ENCODE assay signal across 18 mouse cellular contexts in the genomic region with DNA sequence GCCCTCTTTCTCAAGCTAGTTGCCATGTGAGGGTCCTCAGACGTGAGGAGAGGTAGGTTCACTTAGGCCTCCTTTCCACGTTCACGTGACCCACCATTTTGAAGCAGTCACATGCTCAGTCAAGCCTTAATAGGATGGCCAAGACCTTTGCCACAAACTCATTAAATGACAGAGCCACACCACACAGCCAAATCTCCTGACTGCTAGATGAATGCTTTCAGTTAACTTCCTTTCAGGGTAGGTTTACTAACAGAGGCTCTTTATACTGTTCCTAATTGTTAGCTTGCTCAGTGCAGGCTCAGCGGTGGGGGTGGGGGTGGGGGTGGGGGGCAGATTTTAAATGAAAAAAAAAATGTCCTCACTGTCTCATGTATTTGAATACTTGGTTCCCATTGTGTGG.
DNase-seq lines count a peak whose midpoint lies in the region; ATAC-seq and TF ChIP-seq lines count a peak whose summit lies in the region.
"Had no signal": no experiment of that assay in that cellular context is flagged by ENCODE, and none has a peak within 500 bp of the region (broad histone marks: within the 10 kb centered on the region; RNA-seq: fewer than 3 reads in every experiment).

No protein-coding gene starts in this region.

- no peak overlapping the region for H3K9ac ChIP-seq in hindbrain, embryonic 12.5 days
- H3K9ac ChIP-seq in midbrain, embryonic 12.5 days (replicated peaks), result no peak overlapping the region
- no peak overlapping the region for H3K9ac ChIP-seq in midbrain, embryonic 14.5 days (replicated peaks; ENCODE audit: low read length)
- H3K9ac ChIP-seq in forebrain, embryonic 13.5 days, result no peak overlapping the region
- no peak overlapping the region for H3K9ac ChIP-seq in forebrain, postnatal 0 days
- H3K9ac ChIP-seq: embryonic facial prominence, embryonic 12.5 days; heart, embryonic 12.5 days; hindbrain, embryonic 13.5 days had no signal

- no peak for DNase-seq in hindbrain, embryonic 10.5 days (ENCODE audit: low spot score)
- DNase-seq in midbrain, embryonic 14.5 days, result no peak
- no peak for DNase-seq in forebrain, postnatal 0 days
- no peak for DNase-seq in gastrocnemius, postnatal 36 days
- no peak for DNase-seq in right cerebral cortex, postnatal 36 days (ENCODE audit: low spot score in 2 of 2)
- DNase-seq: adrenal gland, postnatal 10 days; cerebellum, adult 11-12 months; cerebellum, adult 9-10 months; cerebellum, postnatal 25 days; kidney, adult 11 months had no signal

- no peak for TF ChIP-seq CTCF in forebrain, postnatal 0 days (IDR thresholded peaks at IDR 0.05; ENCODE audit: low read depth)

- no peaks in the 10 kb centered on the region for H3K9me3 ChIP-seq in hindbrain, embryonic 12.5 days (replicated peaks)
- H3K9me3 ChIP-seq in hindbrain, embryonic 10.5 days, result no peaks in the 10 kb centered on the region
- no peaks in the 10 kb centered on the region for H3K9me3 ChIP-seq in midbrain, embryonic 12.5 days
- no peaks in the 10 kb centered on the region for H3K9me3 ChIP-seq in midbrain, embryonic 14.5 days (ENCODE audit: control insufficient read depth, low read length)
- no peaks in the 10 kb centered on the region; the same call in 1 of the 2 replicates for H3K9me3 ChIP-seq in forebrain, embryonic 13.5 days (replicated peaks)
- H3K9me3 ChIP-seq in forebrain, postnatal 0 days (ENCODE audit: low read length), result no peaks in the 10 kb centered on the region
- H3K9me3 ChIP-seq: embryonic facial prominence, embryonic 12.5 days; heart, embryonic 12.5 days; hindbrain, embryonic 13.5 days had no signal

- WGBS in hindbrain, embryonic 12.5 days, result 61% methylated on average over 4 of the region's 4 CpGs
- 50% methylated on average over 4 of the region's 4 CpGs for WGBS in hindbrain, embryonic 10.5 days
- 62% methylated on average over 4 of the region's 4 CpGs for WGBS in midbrain, embryonic 12.5 days
- 54% methylated on average over 4 of the region's 4 CpGs for WGBS in midbrain, embryonic 14.5 days
- WGBS in forebrain, embryonic 13.5 days, result 23% methylated on average over 4 of the region's 4 CpGs
- WGBS in forebrain, postnatal 0 days, result 34% methylated on average over 4 of the region's 4 CpGs

- no peak overlapping the region for H3K27ac ChIP-seq in hindbrain, embryonic 12.5 days
- H3K27ac ChIP-seq in hindbrain, embryonic 10.5 days, result no peak overlapping the region
- H3K27ac ChIP-seq in midbrain, embryonic 12.5 days (replicated peaks), result no peak overlapping the region
- H3K27ac ChIP-seq in midbrain, embryonic 14.5 days (replicated peaks; ENCODE audit: low read depth, low read length), result no peak overlapping the region
- no peak overlapping the region for H3K27ac ChIP-seq in forebrain, embryonic 13.5 days
- H3K27ac ChIP-seq in forebrain, postnatal 0 days (ENCODE audit: low read depth, low read length), result no peak overlapping the region
- H3K27ac ChIP-seq: embryonic facial prominence, embryonic 12.5 days; hindbrain, embryonic 13.5 days had no signal

- H3K4me1 ChIP-seq in hindbrain, embryonic 12.5 days, result no peaks in the 10 kb centered on the region
- peaks cover 7% of the 10 kb centered on the region; the same call in 1 of the 2 replicates for H3K4me1 ChIP-seq in hindbrain, embryonic 10.5 days (replicated peaks)
- H3K4me1 ChIP-seq in midbrain, embryonic 12.5 days, result no peaks in the 10 kb centered on the region
- H3K4me1 ChIP-seq in midbrain, embryonic 14.5 days (ENCODE audit: control insufficient read depth, insufficient read depth, low read length), result no peaks in the 10 kb centered on the region
- peaks cover 3% of the 10 kb centered on the region; the same call in 1 of the 2 replicates for H3K4me1 ChIP-seq in forebrain, embryonic 13.5 days
- no peaks in the 10 kb centered on the region for H3K4me1 ChIP-seq in forebrain, postnatal 0 days (ENCODE audit: insufficient read depth)
- H3K4me1 ChIP-seq: embryonic facial prominence, embryonic 12.5 days; heart, embryonic 12.5 days had no signal

- H3K36me3 ChIP-seq in hindbrain, embryonic 12.5 days, result no peaks in the 10 kb centered on the region
- no peaks in the 10 kb centered on the region for H3K36me3 ChIP-seq in hindbrain, embryonic 10.5 days
- H3K36me3 ChIP-seq in midbrain, embryonic 12.5 days, result no peaks in the 10 kb centered on the region
- no peaks in the 10 kb centered on the region for H3K36me3 ChIP-seq in midbrain, embryonic 14.5 days (ENCODE audit: control insufficient read depth, insufficient read depth, low read length)
- no peaks in the 10 kb centered on the region for H3K36me3 ChIP-seq in forebrain, embryonic 13.5 days (ENCODE audit: poor library complexity, severe bottlenecking)
- no peaks in the 10 kb centered on the region for H3K36me3 ChIP-seq in forebrain, postnatal 0 days (ENCODE audit: insufficient read depth)
- H3K36me3 ChIP-seq: embryonic facial prominence, embryonic 12.5 days; heart, embryonic 12.5 days; hindbrain, embryonic 13.5 days had no signal

- no peak overlapping the region for H3K4me3 ChIP-seq in hindbrain, embryonic 12.5 days
- H3K4me3 ChIP-seq in hindbrain, embryonic 10.5 days, result no peak overlapping the region
- H3K4me3 ChIP-seq in midbrain, embryonic 12.5 days, result no peak overlapping the region
- H3K4me3 ChIP-seq in midbrain, embryonic 14.5 days (replicated peaks; ENCODE audit: low read depth, low read length), result no peak overlapping the region
- no peak overlapping the region for H3K4me3 ChIP-seq in forebrain, embryonic 13.5 days
- H3K4me3 ChIP-seq in forebrain, postnatal 0 days (ENCODE audit: low read depth, low read length), result no peak overlapping the region
- H3K4me3 ChIP-seq: embryonic facial prominence, embryonic 12.5 days; heart, embryonic 12.5 days; hindbrain, embryonic 13.5 days had no signal

- intact Hi-C loops in gastrocnemius, postnatal 36 days (cut with DNase I), result no loop called here

- no peaks in the 10 kb centered on the region for H3K27me3 ChIP-seq in hindbrain, embryonic 12.5 days
- H3K27me3 ChIP-seq in hindbrain, embryonic 10.5 days (ENCODE audit: insufficient read depth, poor library complexity, severe bottlenecking), result no peaks in the 10 kb centered on the region
- no peaks in the 10 kb centered on the region for H3K27me3 ChIP-seq in midbrain, embryonic 12.5 days
- no peaks in the 10 kb centered on the region for H3K27me3 ChIP-seq in midbrain, embryonic 14.5 days (ENCODE audit: control insufficient read depth, insufficient read depth, low read length)
- H3K27me3 ChIP-seq in forebrain, embryonic 13.5 days, result no peaks in the 10 kb centered on the region
- H3K27me3 ChIP-seq in forebrain, postnatal 0 days (ENCODE audit: insufficient read depth, low read length), result no peaks in the 10 kb centered on the region
- H3K27me3 ChIP-seq: CH12.LX; embryonic facial prominence, embryonic 12.5 days; heart, embryonic 12.5 days; hindbrain, embryonic 13.5 days had no signal

- H3K4me2 ChIP-seq in hindbrain, embryonic 12.5 days (replicated peaks), result no peak overlapping the region
- no peak overlapping the region for H3K4me2 ChIP-seq in midbrain, embryonic 12.5 days (replicated peaks)
- no peak overlapping the region for H3K4me2 ChIP-seq in midbrain, embryonic 14.5 days (ENCODE audit: low read length)
- H3K4me2 ChIP-seq in forebrain, embryonic 13.5 days, result no peak overlapping the region
- H3K4me2 ChIP-seq in forebrain, postnatal 0 days (ENCODE audit: low read depth), result no peak overlapping the region
- H3K4me2 ChIP-seq: embryonic facial prominence, embryonic 12.5 days; heart, embryonic 12.5 days; hindbrain, embryonic 13.5 days had no signal

- ATAC-seq in hindbrain, embryonic 12.5 days (ENCODE audit: low FRiP score), result peak; percentile 48; the same call in 1 of the 2 replicates
- ATAC-seq in midbrain, embryonic 12.5 days (ENCODE audit: low FRiP score, low read depth), result peak; percentile 49; the same call in 1 of the 2 replicates
- ATAC-seq in midbrain, embryonic 14.5 days (ENCODE audit: low FRiP score, low TSS enrichment), result no peak
- ATAC-seq in forebrain, embryonic 13.5 days, result peak; percentile 53
- peak; percentile 64; the same call in 1 of the 2 replicates for ATAC-seq in forebrain, postnatal 0 days
- ATAC-seq: inflammation-experienced regulatory T-cells, adult 6 months had no signal
